Mouse (Mus musculus) gastrocnemius, adult 18-20 months (tissue): ENCODE data around the gene Cadm3. TPM values are rescaled to one million over a fixed set of nuclear protein-coding genes. Genes with fewer than 3 reads are reported as not detected.
"Not testable (repeated sequence)": the region's sequence is repeated elsewhere in the genome, so short reads cannot be mapped to it uniquely, and the experiment has no call there.

ENCODE experiments used
- DNase-seq: peaks from one replicate; pipeline ENCODE4 v3.0.0; 2021; ENCODE audit warnings: low spot score
- total RNA-seq, 2 experiments: library from RNA; stranded (reverse); gene quantifications; 2 replicates each; pipeline ENCODE4 v1.2.3; 2021

The Cadm3 gene
- total RNA-seq, 2 experiments from 2014 or later: 7.4 to 7.7 TPM

GRCm38 (mm10) chr1:173324961-173325360 lies 42.5 kb downstream of the Cadm3 start:
- DNase-seq: no peak

- peak; percentile 13 for DNase-seq
Measured at GRCm38 (mm10) chr1:173323839-173324585, 43.5 kb downstream of the Cadm3 start.

- no peak for DNase-seq
Measured at GRCm38 (mm10) chr1:173322249-173322627, 45.3 kb downstream of the Cadm3 start.

DNA sequence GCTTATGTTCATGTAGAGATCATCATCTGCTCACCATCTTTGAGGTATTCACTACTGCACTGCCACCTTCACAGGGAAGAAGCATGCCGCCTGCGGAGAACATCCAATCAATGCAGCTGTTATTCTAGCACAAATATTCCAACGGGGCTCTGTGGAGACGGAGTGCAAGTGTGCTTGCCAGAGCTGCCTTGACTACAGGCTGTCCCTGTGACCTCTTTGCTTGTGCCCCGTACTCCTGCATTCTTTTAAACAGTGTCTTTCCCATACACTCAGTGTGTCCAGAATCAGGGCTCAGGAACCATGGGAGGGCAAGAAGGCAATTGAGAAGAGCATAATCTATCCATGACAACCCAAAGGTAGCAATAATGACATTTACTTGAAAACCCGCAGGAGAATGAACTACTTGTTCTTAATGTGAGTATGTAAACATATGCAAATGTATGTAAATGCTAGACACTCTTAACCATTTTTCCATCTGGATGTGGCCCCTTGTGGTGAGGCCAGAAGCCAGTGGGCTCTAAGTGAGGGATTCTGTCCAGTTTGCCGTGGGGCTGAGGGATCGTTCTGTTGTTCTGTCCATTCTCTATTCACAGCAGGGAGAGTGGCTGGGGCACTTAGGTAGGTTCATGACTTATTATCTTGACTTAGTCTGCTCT lies 45.8 kb downstream of the Cadm3 start:
- no peak for DNase-seq

- no peak for DNase-seq
Measured at GRCm38 (mm10) chr1:173317925-173318477, 49.5 kb downstream of the Cadm3 start.

DNA sequence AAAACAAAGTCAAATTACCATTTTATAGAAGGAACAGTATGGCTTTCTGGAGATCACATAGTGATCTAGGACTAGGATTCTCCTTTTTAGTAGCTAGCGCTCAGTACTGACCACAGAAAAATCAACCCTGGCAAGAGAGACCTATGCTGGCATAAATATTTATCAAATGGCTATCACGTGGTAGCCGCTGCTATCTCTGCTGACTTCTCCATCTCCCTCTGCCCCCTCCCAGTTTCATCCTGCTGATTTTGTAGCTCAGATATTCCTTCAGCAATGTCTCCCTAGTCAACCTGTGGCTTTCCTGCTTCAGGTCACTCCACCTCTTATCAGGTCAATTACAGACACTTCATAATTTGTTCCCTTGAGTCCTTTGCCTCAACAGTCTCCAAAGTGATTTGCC lies 51.8 kb downstream of the Cadm3 start:
- no peak for DNase-seq

DNA sequence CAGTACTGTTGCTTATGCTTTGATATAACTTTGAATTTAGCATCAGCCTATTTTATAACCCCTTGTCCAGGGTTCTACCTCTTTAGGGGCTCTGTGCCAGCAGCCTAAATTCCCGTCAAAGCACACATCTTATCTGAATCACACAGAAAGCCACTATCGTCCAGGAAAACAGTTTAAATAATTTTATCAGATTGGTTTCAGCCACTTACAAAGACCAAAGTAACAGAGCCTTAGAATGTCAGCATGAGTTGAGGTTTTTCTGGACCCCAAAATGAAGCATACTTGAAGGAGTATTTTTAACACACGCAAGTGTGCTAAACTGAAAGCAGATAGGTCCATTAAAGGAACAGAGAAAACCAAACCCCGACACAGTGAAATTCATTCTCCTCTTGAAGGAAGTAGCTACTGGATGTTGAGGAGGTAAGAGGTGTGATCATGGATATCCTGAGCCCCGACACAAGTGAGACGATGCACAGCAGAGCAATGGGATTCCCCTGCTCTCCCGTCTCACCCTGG lies 53.9 kb downstream of the Cadm3 start:
- DNase-seq: not testable (repeated sequence)

- not testable (repeated sequence) for DNase-seq
Measured at GRCm38 (mm10) chr1:173302795-173303194, 64.7 kb downstream of the Cadm3 start.

Other genes with a start within 250 kb of the Cadm3 start
- not detected for gene Olfr1408, start 230.3 kb downstream of the Cadm3 start, total RNA-seq
- not detected for gene Olfr1406, start 177.1 kb downstream of the Cadm3 start, total RNA-seq
- gene Olfr218, start 169.9 kb downstream of the Cadm3 start, total RNA-seq: not detected
- gene Olfr1404, start 155.3 kb downstream of the Cadm3 start, total RNA-seq: not detected
- under 1 TPM; 0.31 to 0.32 TPM for gene Fcer1a, start 140.5 kb downstream of the Cadm3 start, total RNA-seq
- not detected for gene Olfr418, start 101.7 kb downstream of the Cadm3 start, total RNA-seq
- gene Mptx2, start 89.9 kb downstream of the Cadm3 start, total RNA-seq: not detected
- 1 to 10 TPM; 2.9 to 3.0 TPM for gene Ackr1, start 33.9 kb downstream of the Cadm3 start, total RNA-seq
- under 1 TPM; 0.30 to 0.38 TPM for gene Aim2, start 16.8 kb downstream of the Cadm3 start, total RNA-seq
- gene Ifi206, start 123.3 kb upstream of the Cadm3 start, total RNA-seq: not detected
- gene Ifi214, start 168.3 kb upstream of the Cadm3 start, total RNA-seq: not detected
- not detected for gene Ifi213, start 231.6 kb upstream of the Cadm3 start, total RNA-seq